Mouse (Mus musculus): ENCODE measurements at regions not wholly inside any gene's neighbourhood (a gene's known extent, or its start where the extent isn't known, plus 50 kb on each side); places are given as distances from the start of the nearest gene placed in this dataset.

DNA sequence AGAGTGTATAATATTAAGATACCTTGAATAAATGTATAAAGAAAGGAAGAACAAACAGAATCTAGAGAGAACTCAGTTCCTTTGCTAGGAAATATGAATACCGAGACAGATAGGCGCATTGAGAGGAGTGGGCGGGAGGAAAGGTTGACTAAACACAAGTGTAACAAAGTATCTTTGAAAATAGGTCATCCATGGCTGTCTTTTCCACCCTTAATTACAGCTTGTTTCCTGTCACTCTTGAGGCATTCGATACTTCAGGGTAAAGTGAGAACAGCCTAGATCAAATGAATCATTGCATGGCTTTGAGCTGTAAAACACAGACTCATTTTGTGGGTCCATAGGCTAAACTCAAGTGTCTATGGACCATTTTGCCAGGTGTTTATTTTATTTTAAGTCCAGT, 985.3 kb upstream of the Gm7489 start:
- Histone ChIP-seq H3K9me3 (replicated peaks) (no peaks in the 10 kb centered on the region), H3K36me3 (no peaks in the 10 kb centered on the region), H3K27ac (replicated peaks) (no peak overlapping the region), H3K4me2 (replicated peaks) (no peak overlapping the region), H3K27me3 (no peaks in the 10 kb centered on the region), H3K4me1 (no peaks in the 10 kb centered on the region), H3K4me3 (replicated peaks) (no peak overlapping the region), H3K9ac (no peak overlapping the region)
- 57% methylated on average over 4 of the region's 4 CpGs for WGBS
- ATAC-seq (ENCODE audit: insufficient number of reproducible peaks, low FRiP score, low TSS enrichment, low read depth): no peak

DNA sequence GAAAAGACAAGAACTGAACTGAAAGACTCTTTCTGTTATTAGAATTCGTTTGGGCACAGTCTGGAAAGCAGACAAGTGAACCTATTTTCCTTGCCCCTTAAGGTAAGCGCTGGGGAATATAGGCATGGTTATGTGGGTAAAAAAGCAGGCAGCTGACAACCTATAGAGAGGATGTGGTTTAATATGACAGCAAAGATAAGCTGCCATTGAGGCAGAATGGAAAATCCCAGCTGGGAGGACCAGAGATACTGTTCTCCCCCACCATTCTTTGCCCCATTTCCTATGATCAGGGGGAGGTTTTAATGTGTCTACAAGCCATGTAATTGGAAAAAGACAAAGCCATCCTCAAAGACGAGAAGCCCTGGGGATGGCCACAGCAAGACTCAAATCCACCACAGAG, 984.9 kb upstream of the Gm7489 start:
- no peaks in the 10 kb centered on the region for H3K27me3 ChIP-seq
- H3K9me3 ChIP-seq (replicated peaks): no peaks in the 10 kb centered on the region
- no peak overlapping the region for H3K27ac ChIP-seq (replicated peaks)
- H3K4me1 ChIP-seq: no peaks in the 10 kb centered on the region
- H3K9ac ChIP-seq: no peak overlapping the region
- whole genome bisulfite sequencing: 73% methylated on average over 3 of the region's 3 CpGs
- no peak overlapping the region for H3K4me3 ChIP-seq (replicated peaks)
- ATAC-seq (ENCODE audit: insufficient number of reproducible peaks, low FRiP score, low TSS enrichment, low read depth): no peak
- no peak overlapping the region for H3K4me2 ChIP-seq (replicated peaks)
- no peaks in the 10 kb centered on the region for H3K36me3 ChIP-seq

DNA sequence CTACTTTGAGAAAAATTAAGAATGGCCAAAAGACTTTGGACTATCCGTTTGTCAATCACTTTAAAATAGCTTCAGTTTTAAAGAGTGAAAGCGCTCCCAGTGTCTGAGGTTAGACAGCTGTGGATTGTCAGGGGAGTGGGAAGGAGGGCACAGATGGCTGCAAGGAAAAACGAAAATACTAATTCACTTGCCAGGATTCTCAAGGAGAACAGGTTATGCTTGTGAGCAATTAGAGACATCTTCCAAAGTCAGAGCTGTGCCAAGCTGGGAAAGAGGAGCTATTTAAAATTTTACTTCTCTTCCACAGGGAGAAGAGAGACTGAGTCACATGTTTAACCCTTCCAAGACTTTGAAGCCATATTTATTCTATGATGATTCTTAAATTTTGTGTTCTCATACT, 979.5 kb upstream of the Gm7489 start:
- WGBS: 66% methylated on average over 3 of the region's 3 CpGs
- Histone ChIP-seq H3K9me3 (replicated peaks) (no peaks in the 10 kb centered on the region), H3K27me3 (no peaks in the 10 kb centered on the region), H3K4me2 (replicated peaks) (no peak overlapping the region), H3K36me3 (no peaks in the 10 kb centered on the region), H3K9ac (no peak overlapping the region), H3K27ac (replicated peaks) (no peak overlapping the region), H3K4me3 (replicated peaks) (no peak overlapping the region), H3K4me1 (no peaks in the 10 kb centered on the region)
- no peak for ATAC-seq (ENCODE audit: insufficient number of reproducible peaks, low FRiP score, low TSS enrichment, low read depth)

DNA sequence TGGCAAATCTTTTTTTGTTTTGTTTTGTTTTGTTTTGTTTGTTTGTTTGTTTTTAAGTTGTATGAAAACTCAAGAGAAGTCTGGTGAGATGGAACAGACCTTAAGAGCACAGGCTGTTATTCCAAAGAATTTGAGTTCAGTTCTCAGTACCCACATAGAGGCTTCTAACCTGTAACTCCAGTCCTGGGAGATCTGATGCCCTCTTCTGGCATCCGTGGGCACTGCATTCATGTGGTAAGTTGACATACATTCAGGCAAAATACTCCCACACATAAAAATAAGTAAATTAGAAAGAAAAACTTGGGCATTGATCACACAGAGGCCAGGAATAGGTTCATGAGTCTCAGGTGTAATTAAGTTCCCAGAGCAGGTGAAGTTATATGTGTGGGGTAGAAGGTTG, 977.5 kb upstream of the Gm7489 start:
- no peaks in the 10 kb centered on the region for H3K27me3 ChIP-seq
- no peak for ATAC-seq (ENCODE audit: insufficient number of reproducible peaks, low FRiP score, low TSS enrichment, low read depth)
- no peaks in the 10 kb centered on the region for H3K9me3 ChIP-seq (replicated peaks)
- no peak overlapping the region for H3K9ac ChIP-seq
- 38% methylated on average over 1 of the region's 1 CpGs for WGBS
- H3K4me2 ChIP-seq (replicated peaks): no peak overlapping the region
- no peaks in the 10 kb centered on the region for H3K4me1 ChIP-seq
- no peak overlapping the region for H3K4me3 ChIP-seq (replicated peaks)
- H3K36me3 ChIP-seq: no peaks in the 10 kb centered on the region
- no peak overlapping the region for H3K27ac ChIP-seq (replicated peaks)

DNA sequence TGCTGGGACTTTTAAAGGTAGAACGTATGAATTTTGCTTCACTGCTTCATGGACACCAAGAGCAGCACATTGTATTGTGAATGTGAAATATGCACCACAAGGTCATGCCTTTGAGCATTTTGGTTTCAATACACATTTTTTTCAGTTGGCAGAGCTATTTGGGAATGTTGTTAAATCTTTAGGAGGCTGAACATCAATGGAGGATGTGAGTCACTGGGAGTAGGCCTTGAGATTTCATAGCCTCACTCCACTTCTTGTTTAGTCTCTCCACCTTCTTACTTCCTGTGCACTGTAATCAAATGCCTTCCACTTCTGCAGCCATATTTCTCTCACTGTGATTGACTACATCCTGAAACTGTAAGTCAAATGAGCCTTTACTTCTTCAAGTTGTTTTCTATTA, 962.4 kb upstream of the Gm7489 start:
- ATAC-seq (ENCODE audit: insufficient number of reproducible peaks, low FRiP score, low TSS enrichment, low read depth): no peak
- Histone ChIP-seq H3K27ac (replicated peaks) (no peak overlapping the region), H3K9me3 (replicated peaks) (no peaks in the 10 kb centered on the region; the same call in 1 of the 2 replicates), H3K4me3 (replicated peaks) (no peak overlapping the region), H3K9ac (no peak overlapping the region), H3K4me1 (no peaks in the 10 kb centered on the region), H3K27me3 (no peaks in the 10 kb centered on the region), H3K4me2 (replicated peaks) (no peak overlapping the region), H3K36me3 (no peaks in the 10 kb centered on the region)
- WGBS: 67% methylated on average over 1 of the region's 1 CpGs

DNA sequence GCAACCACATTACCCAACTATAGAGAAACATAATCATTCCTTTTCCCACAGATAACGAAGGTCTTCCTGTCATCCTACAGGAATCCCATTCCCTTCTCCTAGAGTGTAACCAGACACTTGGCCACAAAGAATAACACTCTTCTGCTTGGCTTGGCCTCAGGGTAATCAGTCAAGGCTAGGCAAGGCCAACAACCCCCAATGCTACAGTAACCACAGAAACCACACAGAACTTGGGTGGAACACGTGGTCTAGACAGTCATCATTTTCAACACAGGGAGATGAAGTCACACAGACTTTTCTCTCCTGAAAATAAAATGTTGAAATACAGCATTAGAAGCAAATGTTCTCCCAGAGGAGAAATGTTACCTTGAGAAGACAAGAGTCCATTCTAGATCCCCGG, 956.3 kb upstream of the Gm7489 start:
- H3K27me3 ChIP-seq: no peaks in the 10 kb centered on the region
- 43% methylated on average over 3 of the region's 3 CpGs for WGBS
- peak; percentile 39; the same call in 1 of the 2 replicates for ATAC-seq (ENCODE audit: insufficient number of reproducible peaks, low FRiP score, low TSS enrichment, low read depth)

DNA sequence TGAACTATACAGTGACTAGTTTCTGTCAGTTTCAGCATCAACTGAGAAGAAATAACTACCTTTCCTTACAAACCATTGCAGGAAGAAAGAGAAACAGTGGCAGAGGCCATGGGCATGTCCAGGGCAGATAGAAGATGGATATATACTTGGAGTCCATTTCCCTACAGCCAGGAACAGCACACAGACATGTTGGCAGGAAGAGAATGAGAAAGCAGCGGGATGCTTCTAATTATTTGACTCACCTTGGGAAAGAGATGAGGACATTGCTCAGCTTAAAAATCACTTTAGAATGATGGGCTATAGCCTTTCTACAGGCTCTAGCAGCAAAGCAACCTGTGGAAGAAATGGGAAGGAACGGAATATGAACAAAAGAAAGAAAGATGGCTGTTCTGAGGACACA, 947.6 kb upstream of the Gm7489 start:
- WGBS: 74% methylated on average over 2 of the region's 2 CpGs
- H3K9ac ChIP-seq: no peak overlapping the region
- no peaks in the 10 kb centered on the region for H3K27me3 ChIP-seq
- no peaks in the 10 kb centered on the region for H3K4me1 ChIP-seq
- H3K27ac ChIP-seq (replicated peaks): peak overlapping the region; percentile 41; the same call in 1 of the 2 replicates
- no peaks in the 10 kb centered on the region for H3K9me3 ChIP-seq (replicated peaks)
- H3K36me3 ChIP-seq: no peaks in the 10 kb centered on the region
- no peak overlapping the region for H3K4me2 ChIP-seq (replicated peaks)
- H3K4me3 ChIP-seq (replicated peaks): no peak overlapping the region
- no peak for ATAC-seq (ENCODE audit: insufficient number of reproducible peaks, low FRiP score, low TSS enrichment, low read depth)

More for the DNA sequence above, 956.3 kb upstream of the Gm7489 start:
- Histone ChIP-seq H3K36me3 (no peaks in the 10 kb centered on the region), H3K27ac (replicated peaks) (no peak overlapping the region), H3K4me1 (no peaks in the 10 kb centered on the region), H3K4me3 (replicated peaks) (no peak overlapping the region), H3K4me2 (replicated peaks) (no peak overlapping the region), H3K9me3 (replicated peaks) (no peaks in the 10 kb centered on the region), H3K9ac (no peak overlapping the region)

DNA sequence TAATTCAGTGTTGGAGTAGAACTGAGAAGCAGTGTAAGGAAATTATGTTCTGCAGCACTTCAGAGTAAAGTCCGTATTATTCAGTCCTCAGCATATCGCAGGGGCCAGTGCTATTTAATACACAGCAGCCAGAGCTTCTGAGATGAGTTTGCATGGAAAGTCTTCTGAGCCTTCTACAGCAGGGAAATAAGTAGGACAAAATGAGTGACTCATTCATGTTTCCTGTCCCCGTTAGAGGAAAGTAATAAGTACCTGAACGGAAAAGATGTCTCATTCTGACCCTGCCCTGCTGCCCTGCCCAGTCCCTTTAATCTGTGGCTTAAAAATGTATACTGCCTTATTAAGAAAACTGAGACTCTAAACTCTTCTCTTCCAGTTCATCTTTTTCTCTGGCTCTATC, 940.1 kb upstream of the Gm7489 start:
- Histone ChIP-seq H3K27me3 (no peaks in the 10 kb centered on the region), H3K36me3 (no peaks in the 10 kb centered on the region), H3K4me2 (replicated peaks) (no peak overlapping the region), H3K27ac (replicated peaks) (no peak overlapping the region), H3K9me3 (replicated peaks) (no peaks in the 10 kb centered on the region), H3K4me1 (no peaks in the 10 kb centered on the region), H3K9ac (no peak overlapping the region), H3K4me3 (replicated peaks) (no peak overlapping the region)
- 76% methylated on average over 4 of the region's 4 CpGs for WGBS
- no peak for ATAC-seq (ENCODE audit: insufficient number of reproducible peaks, low FRiP score, low TSS enrichment, low read depth)

DNA sequence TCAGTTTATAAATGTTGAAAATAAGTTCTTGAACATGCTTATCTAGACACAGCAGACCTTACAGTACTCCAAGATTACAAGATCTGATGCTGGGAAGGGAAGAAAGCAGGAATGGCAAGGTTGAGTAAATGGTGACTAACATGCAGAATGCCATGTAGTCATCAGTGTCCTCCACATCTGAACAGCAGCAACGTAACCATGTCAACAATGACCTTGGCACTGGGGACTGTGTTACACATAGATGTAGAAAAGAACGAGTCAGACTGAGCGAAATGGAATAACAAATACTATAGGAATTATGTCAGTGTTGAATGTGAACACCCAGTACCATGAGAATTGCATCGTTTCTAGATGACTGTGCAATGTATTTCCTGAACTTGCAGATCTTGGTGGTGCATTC, 936.5 kb upstream of the Gm7489 start:
- Histone ChIP-seq H3K27ac (replicated peaks) (no peak overlapping the region), H3K36me3 (no peaks in the 10 kb centered on the region), H3K4me3 (replicated peaks) (no peak overlapping the region), H3K4me1 (no peaks in the 10 kb centered on the region), H3K9me3 (replicated peaks) (no peaks in the 10 kb centered on the region), H3K27me3 (no peaks in the 10 kb centered on the region), H3K4me2 (replicated peaks) (no peak overlapping the region), H3K9ac (no peak overlapping the region)
- 86% methylated on average over 4 of the region's 4 CpGs for WGBS
- no peak for ATAC-seq (ENCODE audit: insufficient number of reproducible peaks, low FRiP score, low TSS enrichment, low read depth)

DNA sequence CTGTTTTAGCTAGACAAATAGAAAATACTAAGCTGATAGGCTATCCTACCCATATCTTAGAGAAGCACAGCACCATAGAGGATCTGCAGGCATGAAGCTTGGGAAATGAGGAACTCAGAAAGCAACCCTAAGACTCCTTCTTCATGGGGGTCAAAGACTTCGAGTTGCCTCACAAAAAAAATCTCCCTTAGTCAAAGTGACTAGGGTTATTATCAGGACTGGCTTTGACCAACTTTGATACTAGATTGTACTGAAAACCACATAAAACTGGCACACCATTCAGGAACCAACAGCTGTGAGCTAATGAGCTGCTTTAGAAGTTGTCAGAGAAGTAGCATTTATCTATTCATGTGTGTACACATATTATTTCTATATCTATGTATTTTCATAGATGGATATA, 931.2 kb upstream of the Gm7489 start:
- H3K9me3 ChIP-seq (replicated peaks): no peaks in the 10 kb centered on the region
- no peaks in the 10 kb centered on the region for H3K4me1 ChIP-seq
- H3K4me3 ChIP-seq (replicated peaks): no peak overlapping the region
- 58% methylated on average over 1 of the region's 1 CpGs for WGBS
- no peak for ATAC-seq (ENCODE audit: insufficient number of reproducible peaks, low FRiP score, low TSS enrichment, low read depth)
- no peak overlapping the region for H3K4me2 ChIP-seq (replicated peaks)
- no peaks in the 10 kb centered on the region for H3K36me3 ChIP-seq
- no peak overlapping the region for H3K27ac ChIP-seq (replicated peaks)
- no peaks in the 10 kb centered on the region for H3K27me3 ChIP-seq
- no peak overlapping the region for H3K9ac ChIP-seq

DNA sequence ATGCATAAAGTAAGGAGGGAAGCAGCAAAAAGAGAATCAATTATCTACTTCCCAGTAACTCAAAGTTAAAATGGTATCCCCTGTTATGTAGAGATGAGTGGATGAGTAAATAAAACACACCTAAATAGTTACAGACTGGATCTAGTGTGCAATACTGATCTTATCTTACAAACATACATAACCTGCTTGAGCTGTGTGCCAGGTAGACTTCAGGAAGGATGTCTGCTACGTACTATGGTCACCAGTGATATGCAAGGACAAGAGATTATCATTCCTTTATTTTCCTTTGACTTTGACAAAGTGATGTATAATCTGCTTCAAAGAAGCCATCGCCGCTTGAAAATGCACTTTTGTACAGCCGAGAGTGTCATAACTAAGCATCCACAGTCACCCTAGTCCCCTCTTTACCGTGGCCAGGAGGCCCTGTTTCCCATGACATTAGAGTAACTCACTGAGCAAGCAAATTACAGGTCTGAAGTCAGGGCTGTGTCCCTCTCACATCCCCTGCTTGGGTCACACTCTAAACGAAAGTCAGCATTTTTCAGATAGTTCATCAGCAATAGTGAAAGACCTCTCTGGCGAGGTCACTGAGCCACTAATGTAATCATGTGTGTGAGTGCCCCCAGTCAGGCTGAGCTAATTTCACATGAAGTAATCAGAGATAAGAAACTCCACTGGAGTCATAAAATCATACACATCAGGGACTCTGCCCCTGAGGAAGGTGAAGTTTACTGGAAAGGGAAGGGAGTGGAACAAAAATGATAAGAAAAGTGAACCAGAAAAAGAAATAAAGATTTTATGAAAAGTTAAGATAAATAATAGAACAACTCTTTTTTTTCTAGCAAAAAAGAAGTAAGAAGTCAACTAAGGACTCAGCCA, 929.8 kb upstream of the Gm7489 start:
- ATAC-seq (ENCODE audit: insufficient number of reproducible peaks, low FRiP score, low TSS enrichment, low read depth): no peak
- Histone ChIP-seq H3K4me1 (no peaks in the 10 kb centered on the region), H3K27ac (replicated peaks) (no peak overlapping the region), H3K36me3 (no peaks in the 10 kb centered on the region), H3K27me3 (no peaks in the 10 kb centered on the region), H3K4me2 (replicated peaks) (no peak overlapping the region), H3K9me3 (replicated peaks) (no peaks in the 10 kb centered on the region), H3K9ac (no peak overlapping the region), H3K4me3 (replicated peaks) (no peak overlapping the region)
- 75% methylated on average over 7 of the region's 7 CpGs for WGBS

DNA sequence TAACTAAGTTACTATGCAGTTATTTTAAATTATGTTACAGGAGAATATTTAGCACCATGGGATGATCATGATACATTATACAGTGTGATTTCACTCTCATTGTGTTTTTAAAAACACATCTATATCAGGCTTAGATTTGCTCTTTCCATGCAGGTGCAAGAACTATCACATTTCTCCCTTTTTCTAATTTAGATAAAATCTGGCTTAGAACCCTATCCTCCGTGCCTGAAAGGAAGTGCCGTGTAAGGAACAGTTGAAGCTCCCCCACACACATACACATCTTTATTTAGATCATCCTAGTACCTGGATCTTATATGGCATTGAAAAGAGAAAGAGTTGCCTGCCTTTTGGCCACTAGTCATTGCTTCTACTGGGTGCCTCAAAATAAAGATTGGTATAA, 925.0 kb upstream of the Gm7489 start:
- Histone ChIP-seq H3K27ac (replicated peaks) (no peak overlapping the region), H3K4me2 (replicated peaks) (no peak overlapping the region), H3K9me3 (replicated peaks) (no peaks in the 10 kb centered on the region), H3K27me3 (no peaks in the 10 kb centered on the region), H3K4me1 (no peaks in the 10 kb centered on the region), H3K4me3 (replicated peaks) (no peak overlapping the region), H3K9ac (no peak overlapping the region), H3K36me3 (no peaks in the 10 kb centered on the region)
- no peak for ATAC-seq (ENCODE audit: insufficient number of reproducible peaks, low FRiP score, low TSS enrichment, low read depth)
- whole genome bisulfite sequencing: 58% methylated on average over 2 of the region's 2 CpGs

Measured in embryonic facial prominence, embryonic 15.5 days (tissue).